Mouse (Mus musculus): ENCODE results near the gene Olfr1357.

DNA sequence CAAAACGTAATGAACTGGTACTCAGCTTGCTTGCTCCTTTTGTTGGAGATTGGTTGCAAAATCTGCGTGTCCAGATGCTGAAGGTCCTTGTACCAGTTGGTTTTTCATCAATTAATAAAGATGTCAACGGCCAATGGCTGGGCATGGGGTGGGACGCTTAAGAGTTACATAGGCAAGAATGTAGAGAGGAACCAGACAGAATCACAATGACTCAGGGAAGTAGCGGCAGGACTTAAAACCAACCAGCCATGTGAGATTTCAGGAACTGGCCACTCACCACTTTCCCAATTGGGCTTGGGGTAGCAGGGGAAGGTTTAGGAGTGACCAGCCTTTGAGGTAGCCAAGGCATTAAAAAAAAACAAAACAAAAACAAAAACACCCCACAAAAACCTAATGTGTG is 18.0 kb downstream of the Olfr1357 start:
- no peak for TF ChIP-seq POLR2A (IDR thresholded peaks at IDR 0.05; ENCODE audit: insufficient read depth, low read depth, low read length)
- TF ChIP-seq CTCF (IDR thresholded peaks at IDR 0.05; ENCODE audit: insufficient read depth, low read depth, low read length) = no peak
